Mouse (Mus musculus): ENCODE data around the gene Rhox2g.
"Not testable (repeated sequence)": the region's sequence is repeated elsewhere in the genome, so short reads cannot be mapped to it uniquely, and the experiment has no call there.

GRCm38 (mm10) chrX:37668664-37669063 lies 25.4 kb upstream of the Rhox2g start, which contains the start of gene Rhox3h:
- TF ChIP-seq CTCF (IDR thresholded peaks at IDR 0.05; ENCODE audit: borderline replicate concordance, insufficient read depth, low read depth, low read length); POLR2A (IDR thresholded peaks at IDR 0.05; ENCODE audit: borderline replicate concordance, insufficient read depth, low read length): not testable (repeated sequence)
